Mouse (Mus musculus) monocyte, adult 59 days (primary cell): ENCODE data around the gene Aamdc. TPM values are rescaled to one million over a fixed set of nuclear protein-coding genes. Genes with fewer than 3 reads are reported as not detected.

Source experiments
- total RNA-seq, 2 experiments: library from RNA; stranded (reverse); gene quantifications; one replicate each; pipeline ENCODE4 v1.2.4; 2023

Aamdc gene
- total RNA-seq: 1 to 10 TPM; 7.2 to 9.1 TPM

DNA sequence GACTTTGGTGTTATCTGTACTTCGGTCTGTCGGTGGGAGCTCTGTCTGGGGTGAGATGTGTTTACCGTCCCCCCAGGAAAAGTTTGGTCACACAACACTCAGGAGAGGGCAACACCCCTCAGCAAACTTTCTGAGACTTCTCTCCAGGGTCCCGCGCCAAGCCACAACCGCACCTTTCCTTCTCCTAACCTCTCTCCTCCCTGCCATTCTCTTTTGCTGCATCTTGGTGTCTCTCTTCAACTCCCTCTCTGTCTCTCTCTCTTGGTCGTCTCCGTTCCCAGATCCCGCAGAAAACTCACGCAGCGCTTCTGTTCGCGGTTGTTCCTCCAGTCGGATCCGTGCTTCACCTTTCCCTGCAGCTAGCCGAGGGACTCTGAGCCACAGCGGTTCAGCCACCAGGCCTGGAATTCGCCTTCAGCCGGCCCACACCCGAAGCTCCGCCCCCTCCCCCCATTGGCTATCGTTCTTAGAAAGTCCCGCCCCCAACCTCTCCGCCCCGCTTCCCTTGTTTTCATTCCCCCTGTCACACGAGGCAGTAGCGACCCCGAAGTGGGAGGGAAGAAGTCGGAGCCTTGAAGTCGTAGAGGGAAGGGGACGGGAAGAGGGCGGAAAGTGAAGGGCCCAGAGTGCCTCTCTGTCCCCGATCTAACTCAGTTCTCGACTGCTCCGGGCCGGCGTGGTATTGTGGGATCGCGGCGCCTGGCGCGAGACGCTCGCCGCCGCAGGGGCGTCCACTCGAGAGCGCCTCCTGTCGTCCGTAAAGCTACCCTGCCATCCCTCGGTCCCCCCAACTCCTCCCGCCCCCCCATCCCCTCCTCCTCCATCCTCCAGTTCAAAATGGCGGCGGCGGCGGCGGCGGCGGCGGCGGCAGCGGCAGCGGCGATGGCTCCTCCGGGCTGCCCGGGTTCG, at the start of gene Aamdc, which contains the start of gene Rsf1:
Gene Aamdc, minus strand, starts transcription at position 431 of the 909 bp plus-strand sequence.
Gene Rsf1, plus strand, starts transcription at position 823 of the 909 bp plus-strand sequence.

Other genes starting within 250 kb of the Aamdc start
- gene Usp35, start 247.5 kb downstream of the Aamdc start, total RNA-seq: 10 to 100 TPM; 11.2 to 12.9 TPM
- gene Kctd21, start 247.2 kb downstream of the Aamdc start, total RNA-seq: 1 to 10 TPM; 8.6 to 9.4 TPM
- gene Alg8, start 207.9 kb downstream of the Aamdc start, total RNA-seq: 10 to 100 TPM; 15.4 to 16.2 TPM
- gene Ndufc2, start 179.5 kb downstream of the Aamdc start, total RNA-seq: 10 to 100 TPM; 78.0 to 85.3 TPM
- gene Thrsp, start 161.8 kb downstream of the Aamdc start, total RNA-seq: not detected
- 1 to 10 TPM in 1 of 2 experiments, under 1 TPM in 1; 0.71 to 1.1 TPM for gene Kctd14, start 128.2 kb downstream of the Aamdc start, total RNA-seq
- 10 to 100 TPM; 26.4 to 30.9 TPM for gene Ints4, start 98.5 kb downstream of the Aamdc start, total RNA-seq
- 10 to 100 TPM; 50.4 to 58.4 TPM for gene Rsf1, start 392 bp upstream of the Aamdc start, total RNA-seq
- gene Clns1a, start 117.1 kb upstream of the Aamdc start, total RNA-seq: 10 to 100 TPM; 39.6 to 44.3 TPM
- gene Aqp11, start 158.8 kb upstream of the Aamdc start, total RNA-seq: under 1 TPM; 0.13 to 0.43 TPM
- gene Pak1, start 209.0 kb upstream of the Aamdc start, total RNA-seq: 10 to 100 TPM; 44.4 to 44.8 TPM